Mouse (Mus musculus) megakaryocyte, embryonic 14.5 days (primary cell): Measurements from ENCODE around the gene Zfp36l2.

Source experiments
- FLI1 ChIP-seq: IDR thresholded peaks from 2 replicates; pipeline ENCODE4 v1.6.1; 2012; ENCODE audit warnings: low read length, inconsistent platforms, mixed read lengths
- GATA1 ChIP-seq: IDR thresholded peaks from 3 replicates; pipeline ENCODE4 v1.6.1; 2012; ENCODE audit warnings: mixed read lengths, low read length, inconsistent platforms, borderline replicate concordance

DNA sequence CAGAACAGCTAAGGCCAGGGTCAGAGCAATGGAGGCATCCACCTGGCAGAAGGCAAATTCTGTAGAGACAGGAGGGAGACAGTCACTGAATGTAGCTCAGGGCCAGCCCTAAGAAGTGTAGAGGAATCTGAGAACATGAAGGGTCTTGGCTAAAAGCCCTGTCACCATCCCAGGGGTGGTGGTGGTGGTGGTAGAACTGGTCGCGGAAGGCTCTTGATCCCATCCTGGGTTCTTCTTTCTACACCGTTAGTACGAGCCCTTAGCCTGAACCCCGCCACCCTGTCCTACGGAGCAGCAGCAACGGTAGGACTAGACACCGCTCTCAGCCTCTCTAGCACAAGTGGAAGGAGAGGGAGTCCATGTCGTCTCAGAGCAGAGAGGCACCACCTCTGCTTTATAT lies 5.7 kb upstream of the Zfp36l2 start:
- TF ChIP-seq GATA1 (no peak), FLI1 (no peak)
